Mouse (Mus musculus) hindbrain, embryonic 11.5 days (tissue): ENCODE data around the gene Itih5. TPM values are rescaled to one million over a fixed set of nuclear protein-coding genes. Genes with fewer than 3 reads are reported as not detected.

Experiments used
- ATAC-seq: fragments of 200-750 bp; cut with Nextera tagmentation; 2 replicates; pipeline ENCODE4 v1.8.0; 2017; ENCODE audit warnings: mild to moderate bottlenecking, moderate TSS enrichment, moderate library complexity; ENCODE audit not compliant: low FRiP score
- DNase-seq: peaks from one replicate; pipeline ENCODE4 v3.0.0-alpha.2; 2015; ENCODE audit warnings: low spot score
- H3K27ac ChIP-seq: fragments of 300-500 bp; sonication (generic); 2 replicates; pipeline ENCODE4 v1.5.1; 2014; ENCODE audit warnings: mild to moderate bottlenecking, low read depth, low read length
- H3K27me3 ChIP-seq: fragments of 300-500 bp; sonication (generic); 2 replicates; pipeline ENCODE4 v1.6.1; 2014; ENCODE audit warnings: mild to moderate bottlenecking, low read length, moderate library complexity, mixed read lengths; ENCODE audit not compliant: control insufficient read depth, insufficient read depth
- H3K36me3 ChIP-seq: fragments of 300-500 bp; sonication (generic); 2 replicates; pipeline ENCODE4 v1.6.1; 2014; ENCODE audit warnings: mild to moderate bottlenecking, low read length, moderate library complexity, mixed read lengths; ENCODE audit not compliant: control insufficient read depth, insufficient read depth
- H3K4me1 ChIP-seq: fragments of 300-500 bp; sonication (generic); replicated peaks from 2 replicates; pipeline ENCODE4 v1.6.1; 2014; ENCODE audit warnings: low read length, mixed read lengths; ENCODE audit not compliant: control insufficient read depth, insufficient read depth
- H3K4me2 ChIP-seq: fragments of 300-500 bp; sonication (generic); replicated peaks from 2 replicates; pipeline ENCODE4 v1.6.1; 2014; ENCODE audit warnings: mild to moderate bottlenecking, low read depth, low read length
- H3K4me3 ChIP-seq: fragments of 300-500 bp; sonication (generic); 2 replicates; pipeline ENCODE4 v1.5.1; 2014; ENCODE audit warnings: low read depth, low read length
- H3K9ac ChIP-seq: fragments of 300-500 bp; sonication (generic); 2 replicates; pipeline ENCODE4 v1.6.1; 2014; ENCODE audit warnings: low read depth, low read length
- H3K9me3 ChIP-seq: fragments of 300-500 bp; sonication (generic); 2 replicates; pipeline ENCODE4 v1.6.1; 2016; ENCODE audit warnings: low read length; ENCODE audit not compliant: control insufficient read depth
- WGBS: fragments of 180-500 bp; shearing (Covaris S2); extraction: QIAGEN DNeasy Blood & Tissue Kit; methylation state at CpG from one replicate; pipeline ENCODE4 v1.1.7; 2014; 5-methylcytosine and 5-hydroxymethylcytosine counted together
- polyA plus RNA-seq: library from polyadenylated mRNA; unstranded; fragments of >200 nt; fragmentation: Nextera tagmentation; extraction: Ambion mirVana; gene quantifications from 2 replicates; pipeline ENCODE4 v1.2.1, GENCODE M21; 2014

The Itih5 gene
- polyA plus RNA-seq, 1 experiment from 2014 or later = 5.6 TPM

GRCm38 (mm10) chr2:10147176-10147575 is 6.2 kb upstream of the Itih5 start:
- Histone ChIP-seq H3K4me3 (no peak overlapping the region), H3K27me3 (no peaks in the 10 kb centered on the region), H3K27ac (no peak overlapping the region), H3K9ac (no peak overlapping the region), H3K9me3 (no peaks in the 10 kb centered on the region), H3K4me1 (no peaks in the 10 kb centered on the region), H3K4me2 (no peak overlapping the region), H3K36me3 (no peaks in the 10 kb centered on the region)
- no peak for DNase-seq
- ATAC-seq = no peak
- WGBS = 80% methylated on average over 8 of the region's 8 CpGs

DNA sequence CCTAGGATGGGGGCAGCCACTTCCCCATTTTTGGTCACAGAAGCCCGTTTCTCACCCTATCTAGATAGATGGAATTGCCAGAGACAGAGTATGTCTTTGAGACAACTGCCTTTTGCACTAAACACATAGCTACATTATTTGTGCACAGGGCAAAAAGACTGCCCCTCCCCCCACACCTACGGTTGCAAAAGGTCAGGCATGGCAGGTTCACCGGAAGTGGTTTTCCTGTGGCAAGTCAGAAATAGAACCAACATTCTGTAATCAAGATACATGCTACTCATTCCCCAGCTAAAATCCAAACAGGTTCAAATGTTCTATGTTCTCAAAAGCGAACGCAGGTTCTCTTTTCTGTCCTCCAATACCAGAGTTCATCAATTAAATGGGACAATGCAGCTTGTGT is 781 bp upstream of the Itih5 start:
- Histone ChIP-seq H3K4me2 (no peak overlapping the region), H3K27ac (no peak overlapping the region), H3K9me3 (no peaks in the 10 kb centered on the region), H3K9ac (no peak overlapping the region), H3K4me3 (no peak overlapping the region), H3K4me1 (no peaks in the 10 kb centered on the region), H3K27me3 (no peaks in the 10 kb centered on the region), H3K36me3 (no peaks in the 10 kb centered on the region)
- ATAC-seq = no peak
- DNase-seq = no peak
- WGBS = 86% methylated on average over 5 of the region's 5 CpGs

- no peaks in the 10 kb centered on the region for H3K4me1 ChIP-seq
- no peak overlapping the region for H3K9ac ChIP-seq
- H3K4me3 ChIP-seq = no peak overlapping the region
- WGBS = 86% methylated on average over 10 of the region's 10 CpGs
- H3K27me3 ChIP-seq = no peaks in the 10 kb centered on the region
- H3K36me3 ChIP-seq = no peaks in the 10 kb centered on the region
- DNase-seq (no peak), ATAC-seq (no peak)
- no peak overlapping the region for H3K4me2 ChIP-seq
- no peaks in the 10 kb centered on the region for H3K9me3 ChIP-seq
- H3K27ac ChIP-seq = no peak overlapping the region
Measured at GRCm38 (mm10) chr2:10157184-10157583, 3.8 kb downstream of the Itih5 start.

DNA sequence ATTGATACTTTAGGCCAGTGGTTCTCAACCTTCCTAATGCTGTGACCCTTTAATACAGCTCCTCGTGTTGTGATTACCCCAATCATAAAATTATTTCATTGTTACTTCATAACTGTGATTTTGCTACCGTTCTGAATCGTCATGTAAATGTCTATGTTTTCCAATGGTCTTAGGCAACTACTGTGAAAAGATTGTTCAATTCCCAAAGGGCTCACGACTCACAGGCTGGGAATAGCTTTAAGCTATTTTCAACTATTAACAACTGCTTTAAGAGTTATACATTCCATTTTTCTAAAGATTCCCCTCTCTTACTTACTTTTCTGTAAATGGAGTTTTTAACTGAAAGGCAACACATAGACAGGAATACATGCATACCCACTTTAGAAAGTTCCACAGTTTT is 8.6 kb downstream of the Itih5 start:
- Histone ChIP-seq H3K27me3 (no peaks in the 10 kb centered on the region), H3K9ac (no peak overlapping the region), H3K36me3 (no peaks in the 10 kb centered on the region), H3K4me2 (no peak overlapping the region), H3K9me3 (no peaks in the 10 kb centered on the region), H3K4me1 (no peaks in the 10 kb centered on the region), H3K4me3 (no peak overlapping the region), H3K27ac (no peak overlapping the region)
- ATAC-seq (no peak), DNase-seq (no peak)
- 90% methylated on average over 4 of the region's 4 CpGs for WGBS

- WGBS = 53% methylated on average over 6 of the region's 6 CpGs
- ATAC-seq (no peak), DNase-seq (no peak)
- H3K4me3 ChIP-seq = no peak overlapping the region
- H3K27ac ChIP-seq = no peak overlapping the region
- no peaks in the 10 kb centered on the region for H3K4me1 ChIP-seq
- H3K9me3 ChIP-seq = no peaks in the 10 kb centered on the region
- no peaks in the 10 kb centered on the region for H3K36me3 ChIP-seq
- H3K4me2 ChIP-seq = no peak overlapping the region
- no peaks in the 10 kb centered on the region for H3K27me3 ChIP-seq
- no peak overlapping the region for H3K9ac ChIP-seq
Measured at GRCm38 (mm10) chr2:10166635-10167034, 13.3 kb downstream of the Itih5 start.

- Histone ChIP-seq H3K4me3 (no peak overlapping the region), H3K27ac (no peak overlapping the region), H3K9me3 (no peaks in the 10 kb centered on the region), H3K4me1 (no peaks in the 10 kb centered on the region), H3K4me2 (no peak overlapping the region), H3K36me3 (no peaks in the 10 kb centered on the region), H3K9ac (no peak overlapping the region), H3K27me3 (no peaks in the 10 kb centered on the region)
- WGBS = 87% methylated on average over 11 of the region's 11 CpGs
- ATAC-seq = no peak
- no peak for DNase-seq
Measured at GRCm38 (mm10) chr2:10167283-10167682, 13.9 kb downstream of the Itih5 start.

GRCm38 (mm10) chr2:10168016-10168415 is 14.6 kb downstream of the Itih5 start:
- WGBS = 73% methylated on average over 8 of the region's 8 CpGs
- no peak for ATAC-seq

DNA sequence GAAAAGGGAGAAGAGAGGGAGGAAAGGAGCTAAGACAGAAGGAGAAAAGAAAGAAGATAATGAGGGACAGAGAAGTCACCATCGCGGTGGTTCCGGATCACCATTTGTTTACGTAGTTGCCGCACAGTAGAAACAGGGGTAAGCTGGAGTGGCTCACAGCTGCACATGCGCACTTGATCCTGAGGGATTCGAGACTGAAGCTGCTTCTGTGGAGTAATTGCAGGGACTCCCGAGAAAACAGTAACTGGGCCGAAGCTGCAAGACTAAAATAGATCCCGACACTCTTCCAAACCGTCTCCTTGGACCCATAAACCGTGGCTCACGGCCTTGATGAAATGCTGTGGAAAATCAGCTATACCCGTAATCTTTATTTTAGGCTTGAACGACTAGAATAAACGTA is 16.6 kb downstream of the Itih5 start:
- no peak for DNase-seq
- H3K27me3 ChIP-seq = no peaks in the 10 kb centered on the region
- ATAC-seq = no peak
- H3K27ac ChIP-seq = no peak overlapping the region
- no peak overlapping the region for H3K4me2 ChIP-seq
- H3K9ac ChIP-seq = no peak overlapping the region
- H3K36me3 ChIP-seq = no peaks in the 10 kb centered on the region
- no peak overlapping the region for H3K4me3 ChIP-seq
- WGBS = 94% methylated on average over 16 of the region's 16 CpGs
- H3K4me1 ChIP-seq = no peaks in the 10 kb centered on the region
- no peaks in the 10 kb centered on the region for H3K9me3 ChIP-seq

More at GRCm38 (mm10) chr2:10168016-10168415, 14.6 kb downstream of the Itih5 start:
- Histone ChIP-seq H3K4me2 (no peak overlapping the region), H3K4me3 (no peak overlapping the region), H3K9me3 (no peaks in the 10 kb centered on the region), H3K36me3 (no peaks in the 10 kb centered on the region), H3K27me3 (no peaks in the 10 kb centered on the region), H3K4me1 (no peaks in the 10 kb centered on the region), H3K27ac (no peak overlapping the region), H3K9ac (no peak overlapping the region)
- no peak for DNase-seq

DNA sequence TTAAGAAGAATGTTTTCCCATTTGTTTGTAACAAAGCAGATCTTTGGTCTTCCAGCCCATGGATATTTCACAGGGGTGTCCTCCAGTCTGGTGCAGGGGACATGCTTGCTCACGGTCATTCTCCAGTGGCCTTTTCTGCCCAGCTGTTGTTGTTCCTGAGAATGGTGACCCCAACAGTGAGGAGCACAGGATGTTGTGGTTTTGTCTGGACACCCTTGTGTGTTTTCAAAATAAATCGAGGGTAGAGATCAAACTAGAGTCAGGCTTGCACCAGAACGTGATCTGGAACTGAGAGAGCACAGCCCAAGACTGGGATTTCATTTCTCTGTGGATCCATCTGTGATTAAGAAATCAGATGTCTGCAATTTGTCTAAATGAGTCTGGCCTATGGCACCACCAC is 40.2 kb downstream of the Itih5 start:
- ATAC-seq (no peak), DNase-seq (no peak)
- Histone ChIP-seq H3K9me3 (no peaks in the 10 kb centered on the region), H3K4me1 (no peaks in the 10 kb centered on the region), H3K27ac (no peak overlapping the region), H3K4me3 (no peak overlapping the region), H3K9ac (no peak overlapping the region), H3K27me3 (no peaks in the 10 kb centered on the region), H3K4me2 (no peak overlapping the region), H3K36me3 (no peaks in the 10 kb centered on the region)
- 65% methylated on average over 3 of the region's 3 CpGs for WGBS
